Mouse (Mus musculus) embryonic facial prominence, embryonic 10.5 days (tissue): ENCODE measurements around the gene Denr. TPM values are rescaled to one million over a fixed set of nuclear protein-coding genes. Genes with fewer than 3 reads are reported as not detected.

Experiments
- DNase-seq: peaks from one replicate; pipeline ENCODE4 v3.0.0-alpha.2; 2017; ENCODE audit warnings: low spot score
- H3K27ac ChIP-seq: fragments of 300-500 bp; sonication (generic); replicated peaks from 2 replicates; pipeline ENCODE4 v1.5.1; 2016; ENCODE audit warnings: mild to moderate bottlenecking
- H3K27me3 ChIP-seq: fragments of 300-500 bp; sonication (generic); replicated peaks from 2 replicates; pipeline ENCODE4 v1.6.1; 2016; ENCODE audit warnings: low read depth, mild to moderate bottlenecking; ENCODE audit not compliant: poor library complexity, severe bottlenecking
- H3K36me3 ChIP-seq: fragments of 300-500 bp; sonication (generic); replicated peaks from 2 replicates; pipeline ENCODE4 v1.6.1; 2016; ENCODE audit warnings: mild to moderate bottlenecking, moderate library complexity
- H3K4me1 ChIP-seq: fragments of 300-500 bp; sonication (generic); 2 replicates; pipeline ENCODE4 v1.6.1; 2016
- H3K4me3 ChIP-seq: fragments of 300-500 bp; sonication (generic); 2 replicates; pipeline ENCODE4 v1.5.1; 2016; ENCODE audit warnings: mild to moderate bottlenecking, moderate library complexity
- H3K9me3 ChIP-seq: fragments of 300-500 bp; sonication (generic); 2 replicates; pipeline ENCODE4 v1.6.1; 2016; ENCODE audit warnings: mild to moderate bottlenecking
- WGBS: fragments of 180-500 bp; shearing (Covaris S2); methylation state at CpG from one replicate; pipeline ENCODE4 v1.1.7; 2016; 5-methylcytosine and 5-hydroxymethylcytosine counted together
- polyA plus RNA-seq: library from polyadenylated mRNA; unstranded; fragments of >200 nt; fragmentation: Nextera tagmentation; extraction: Ambion mirVana; gene quantifications from 2 replicates; pipeline ENCODE4 v1.2.1, GENCODE M21; 2016

Gene Denr
- polyA plus RNA-seq, 1 experiment from 2014 or later, result 184 TPM

- no peak within 1 kb of the TSS for H3K4me3 ChIP-seq
- 94% methylated on average over 9 of the region's 9 CpGs for WGBS
- no peaks in the 10 kb centered on the region for H3K9me3 ChIP-seq
- H3K27ac ChIP-seq, result no peak within 1 kb of the TSS
- no peaks in the 10 kb centered on the region for H3K27me3 ChIP-seq
- DNase-seq, result no peak
- peaks cover 9% of the 10 kb centered on the region for H3K4me1 ChIP-seq
- peaks cover 79% of the 10 kb centered on the region for H3K36me3 ChIP-seq
These were observed 20.1 kb downstream of the Denr start, which contains the start of gene Gm43518 for GRCm38 (mm10) chr5:123927118-123927517. TSS of gene Gm43518 (plus strand) at chr5:123927418.

- Histone ChIP-seq H3K27ac (peak within 1 kb of the TSS; percentile 98), H3K4me3 (peak within 1 kb of the TSS; percentile 91), H3K27me3 (no peaks in the 10 kb centered on the region), H3K9me3 (no peaks in the 10 kb centered on the region), H3K4me1 (peaks cover 14% of the 10 kb centered on the region), H3K36me3 (peaks cover 45% of the 10 kb centered on the region)
- DNase-seq, result peak; percentile 96
- WGBS, result under 1% methylated on average over 56 of the region's 56 CpGs
These were observed 23.6 kb downstream of the Denr start, which contains the start of gene Ccdc62 for GRCm38 (mm10) chr5:123930508-123930989. TSS of gene Ccdc62 (plus strand) at chr5:123930679.

- peaks cover 39% of the 10 kb centered on the region for H3K36me3 ChIP-seq
- peaks cover 14% of the 10 kb centered on the region for H3K4me1 ChIP-seq
- no peaks in the 10 kb centered on the region for H3K9me3 ChIP-seq
- no peaks in the 10 kb centered on the region for H3K27me3 ChIP-seq
- H3K4me3 ChIP-seq, result peak overlapping the region; percentile 91
- 52% methylated on average over 13 of the region's 13 CpGs for WGBS
- peak overlapping the region; percentile 98 for H3K27ac ChIP-seq
- no peak for DNase-seq
These were observed 24.2 kb downstream of the Denr start for GRCm38 (mm10) chr5:123931131-123931530.

GRCm38 (mm10) chr5:123932927-123933326 lies 26.0 kb downstream of the Denr start:
- Histone ChIP-seq H3K36me3 (peaks cover 21% of the 10 kb centered on the region), H3K27ac (no peak overlapping the region), H3K4me3 (no peak overlapping the region), H3K27me3 (no peaks in the 10 kb centered on the region), H3K9me3 (no peaks in the 10 kb centered on the region), H3K4me1 (peaks cover 14% of the 10 kb centered on the region)
- DNase-seq, result no peak

- Histone ChIP-seq H3K9me3 (no peaks in the 10 kb centered on the region), H3K4me3 (no peak overlapping the region), H3K36me3 (peaks cover 15% of the 10 kb centered on the region), H3K27ac (no peak overlapping the region), H3K27me3 (no peaks in the 10 kb centered on the region), H3K4me1 (peaks cover 14% of the 10 kb centered on the region)
- peak; percentile 10 for DNase-seq
- 89% methylated on average over 12 of the region's 12 CpGs for WGBS
These were observed 26.6 kb downstream of the Denr start for GRCm38 (mm10) chr5:123933556-123933955.

GRCm38 (mm10) chr5:123933957-123934591 lies 27.1 kb downstream of the Denr start:
- 37% methylated on average over 18 of the region's 18 CpGs for WGBS
- peaks cover 10% of the 10 kb centered on the region for H3K36me3 ChIP-seq
- H3K4me3 ChIP-seq, result no peak overlapping the region
- H3K9me3 ChIP-seq, result no peaks in the 10 kb centered on the region
- DNase-seq, result peak; percentile 52
- H3K4me1 ChIP-seq, result peaks cover 14% of the 10 kb centered on the region
- H3K27ac ChIP-seq, result 0 out of 2 replicates have a peak overlapping the region, but pooled peaks have one; percentile 27
- H3K27me3 ChIP-seq, result no peaks in the 10 kb centered on the region

- Histone ChIP-seq H3K27me3 (no peaks in the 10 kb centered on the region), H3K4me1 (peaks cover 11% of the 10 kb centered on the region), H3K36me3 (no peaks in the 10 kb centered on the region), H3K27ac (no peak overlapping the region), H3K9me3 (no peaks in the 10 kb centered on the region), H3K4me3 (no peak overlapping the region)
- WGBS, result 91% methylated on average over 5 of the region's 5 CpGs
- DNase-seq, result no peak
These were observed 29.0 kb downstream of the Denr start for GRCm38 (mm10) chr5:123935931-123936330.

- Histone ChIP-seq H3K4me1 (peaks cover 4% of the 10 kb centered on the region), H3K9me3 (no peaks in the 10 kb centered on the region), H3K36me3 (no peaks in the 10 kb centered on the region), H3K4me3 (no peak overlapping the region), H3K27me3 (no peaks in the 10 kb centered on the region), H3K27ac (no peak overlapping the region)
- WGBS, result 88% methylated on average over 5 of the region's 5 CpGs
- no peak for DNase-seq
These were observed 31.5 kb downstream of the Denr start for GRCm38 (mm10) chr5:123938479-123938878.

- Histone ChIP-seq H3K9me3 (no peaks in the 10 kb centered on the region), H3K4me3 (no peak overlapping the region), H3K4me1 (no peaks in the 10 kb centered on the region), H3K27me3 (no peaks in the 10 kb centered on the region), H3K36me3 (no peaks in the 10 kb centered on the region), H3K27ac (no peak overlapping the region)
- WGBS, result 69% methylated on average over 4 of the region's 4 CpGs
- DNase-seq, result no peak
These were observed 39.6 kb downstream of the Denr start for GRCm38 (mm10) chr5:123946546-123946945.

- H3K9me3 ChIP-seq, result no peaks in the 10 kb centered on the region
- no peak for DNase-seq
- H3K27me3 ChIP-seq, result no peaks in the 10 kb centered on the region
- H3K27ac ChIP-seq, result no peak overlapping the region
- H3K4me1 ChIP-seq, result no peaks in the 10 kb centered on the region
- 53% methylated on average over 7 of the region's 7 CpGs for WGBS
- H3K4me3 ChIP-seq, result no peak overlapping the region
- H3K36me3 ChIP-seq, result no peaks in the 10 kb centered on the region
These were observed 40.2 kb downstream of the Denr start for GRCm38 (mm10) chr5:123947041-123947761.

- Histone ChIP-seq H3K27me3 (no peaks in the 10 kb centered on the region), H3K4me3 (no peak overlapping the region), H3K9me3 (no peaks in the 10 kb centered on the region), H3K27ac (no peak overlapping the region), H3K36me3 (no peaks in the 10 kb centered on the region), H3K4me1 (peaks cover 5% of the 10 kb centered on the region; the same call in 1 of the 2 replicates)
- no peak for DNase-seq
- 69% methylated on average over 5 of the region's 5 CpGs for WGBS
These were observed 45.5 kb downstream of the Denr start for GRCm38 (mm10) chr5:123952365-123953045.

- Histone ChIP-seq H3K36me3 (no peaks in the 10 kb centered on the region), H3K9me3 (no peaks in the 10 kb centered on the region), H3K4me1 (peaks cover 17% of the 10 kb centered on the region; the same call in 1 of the 2 replicates), H3K27me3 (no peaks in the 10 kb centered on the region), H3K27ac (no peak overlapping the region), H3K4me3 (no peak overlapping the region)
- no peak for DNase-seq
- 90% methylated on average over 8 of the region's 8 CpGs for WGBS
These were observed 50.2 kb downstream of the Denr start for GRCm38 (mm10) chr5:123957213-123957612.
